Mouse (Mus musculus): Measurements from ENCODE around the gene Wdr82.

Gene Wdr82

GRCm38 (mm10) chr9:106225469-106226150, 54.9 kb downstream of the Wdr82 start:
- in situ Hi-C loops (cut with MseI, MboI), result no loop called here

DNA sequence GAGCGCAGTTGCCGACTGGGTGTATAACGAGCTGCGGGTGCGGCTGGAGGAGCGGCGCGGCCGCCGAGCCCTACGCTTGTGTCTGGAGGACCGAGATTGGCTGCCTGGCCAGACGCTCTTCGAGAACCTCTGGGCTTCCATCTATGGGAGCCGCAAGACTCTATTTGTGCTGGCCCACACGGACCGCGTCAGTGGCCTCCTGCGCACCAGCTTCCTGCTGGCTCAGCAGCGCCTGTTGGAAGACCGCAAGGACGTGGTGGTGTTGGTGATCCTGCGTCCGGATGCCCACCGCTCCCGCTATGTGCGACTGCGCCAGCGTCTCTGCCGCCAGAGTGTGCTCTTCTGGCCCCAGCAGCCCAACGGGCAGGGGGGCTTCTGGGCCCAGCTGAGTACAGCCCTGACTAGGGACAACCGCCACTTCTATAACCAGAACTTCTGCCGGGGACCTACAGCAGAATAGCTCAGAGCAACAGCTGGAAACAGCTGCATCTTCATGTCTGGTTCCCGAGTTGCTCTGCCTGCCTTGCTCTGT, 55.5 kb downstream of the Wdr82 start:
- in situ Hi-C loops (cut with MseI, MboI), result no loop called here

- in situ Hi-C loops (cut with MseI, MboI), result no loop called here
Measured at GRCm38 (mm10) chr9:106227790-106228429, 57.2 kb downstream of the Wdr82 start.

DNA sequence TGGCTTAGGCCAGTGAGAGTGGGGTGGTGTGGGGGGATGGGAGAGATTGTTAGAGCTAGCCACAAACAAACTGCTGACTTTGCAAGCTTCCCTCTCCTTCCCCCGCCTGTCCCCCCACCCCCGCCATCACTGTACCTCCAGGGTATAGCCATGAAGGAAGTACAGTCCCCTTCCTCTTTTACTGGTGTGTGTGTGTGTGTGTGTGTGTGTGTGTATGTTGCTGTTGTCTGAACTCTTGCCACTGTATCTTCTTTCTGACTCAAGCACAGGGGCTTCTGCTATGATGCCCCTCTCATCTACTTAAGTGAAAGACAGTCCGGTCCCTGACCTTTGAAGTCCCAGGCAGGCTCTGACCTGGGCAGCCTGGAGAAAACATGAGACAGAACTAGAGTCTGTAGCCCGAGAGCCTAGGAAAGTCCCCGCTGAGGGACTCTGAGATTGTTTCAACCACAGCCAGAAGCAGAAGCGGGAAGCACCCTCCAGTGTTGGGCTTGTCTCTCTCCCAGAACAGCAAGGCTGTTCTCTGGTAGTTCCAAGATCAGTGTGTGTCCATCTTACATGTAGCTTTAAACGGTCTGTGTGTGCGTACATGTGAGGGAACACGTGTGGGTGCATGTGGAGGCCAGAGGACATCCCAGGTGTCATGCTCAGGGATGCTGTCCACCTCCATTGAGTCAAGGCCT, 59.5 kb downstream of the Wdr82 start:
- in situ Hi-C loops (cut with MseI, MboI), result no loop called here

- in situ Hi-C loops (cut with MseI, MboI), result no loop called here
Measured at GRCm38 (mm10) chr9:106230734-106231106, 60.0 kb downstream of the Wdr82 start.

GRCm38 (mm10) chr9:106231220-106231619, 60.5 kb downstream of the Wdr82 start:
- in situ Hi-C loops (cut with MseI, MboI), result no loop called here

DNA sequence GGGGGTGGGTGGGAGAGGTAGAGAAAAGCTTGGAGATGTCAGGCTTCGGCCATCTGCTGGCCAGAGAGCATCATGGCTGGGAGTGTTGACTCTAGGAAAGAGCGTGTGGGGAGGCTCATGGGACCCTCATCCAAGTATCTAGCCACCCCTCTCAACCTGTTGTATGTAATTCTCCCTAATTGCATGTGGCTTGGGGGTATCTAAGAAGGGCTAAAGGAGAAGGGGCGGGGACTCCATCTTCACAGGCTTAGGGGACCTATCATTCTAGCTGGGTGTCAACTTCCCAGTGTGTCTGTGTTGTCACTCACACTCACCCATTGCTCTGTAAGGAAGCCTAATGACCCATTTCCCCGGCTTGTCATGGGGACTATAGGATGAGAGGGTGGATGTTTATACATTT, 61.1 kb downstream of the Wdr82 start:
- in situ Hi-C loops (cut with MseI, MboI), result no loop called here

DNA sequence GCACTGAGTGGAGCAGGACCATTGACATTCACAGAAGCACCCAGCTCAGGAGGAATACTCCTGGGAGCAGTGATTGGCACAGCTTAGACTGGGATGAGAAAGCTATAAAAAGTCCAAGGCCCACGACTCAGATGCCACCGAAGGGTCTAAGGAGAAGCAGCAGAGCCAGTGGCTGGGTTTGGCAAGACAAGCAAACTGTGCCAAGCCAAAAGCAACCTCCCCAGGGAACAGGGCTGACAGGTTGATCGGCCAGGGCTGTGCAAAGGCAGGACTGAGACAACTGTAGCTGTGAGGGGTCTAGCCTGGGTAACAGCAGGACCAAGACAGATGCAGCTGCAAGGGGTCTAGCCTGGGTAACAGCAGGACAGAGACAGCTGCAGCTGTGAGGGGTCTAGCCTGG, 62.2 kb downstream of the Wdr82 start:
- in situ Hi-C loops (cut with MseI, MboI), result no loop called here

DNA sequence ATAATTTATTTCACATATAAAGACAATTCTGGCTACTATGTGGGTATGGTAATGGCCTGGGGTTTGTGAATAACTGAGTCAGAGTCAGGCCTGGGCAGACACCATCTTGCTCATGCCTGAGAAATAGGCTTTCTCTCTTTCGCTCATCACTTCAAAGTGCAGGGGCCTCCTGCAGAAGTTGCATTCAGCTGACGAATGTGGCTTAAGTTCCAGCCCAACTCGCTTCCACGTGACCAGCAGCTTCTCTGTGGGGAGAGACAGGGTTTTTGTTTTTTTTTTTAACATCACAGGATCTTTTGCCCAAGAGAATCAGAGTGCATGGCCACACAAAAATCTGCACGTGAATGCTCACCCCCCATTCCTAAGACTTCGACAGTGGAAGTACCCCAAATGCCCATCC, 63.2 kb downstream of the Wdr82 start:
- in situ Hi-C loops (cut with MseI, MboI), result no loop called here

GRCm38 (mm10) chr9:106235194-106235830, 64.6 kb downstream of the Wdr82 start:
- in situ Hi-C loops (cut with MseI, MboI), result no loop called here

DNA sequence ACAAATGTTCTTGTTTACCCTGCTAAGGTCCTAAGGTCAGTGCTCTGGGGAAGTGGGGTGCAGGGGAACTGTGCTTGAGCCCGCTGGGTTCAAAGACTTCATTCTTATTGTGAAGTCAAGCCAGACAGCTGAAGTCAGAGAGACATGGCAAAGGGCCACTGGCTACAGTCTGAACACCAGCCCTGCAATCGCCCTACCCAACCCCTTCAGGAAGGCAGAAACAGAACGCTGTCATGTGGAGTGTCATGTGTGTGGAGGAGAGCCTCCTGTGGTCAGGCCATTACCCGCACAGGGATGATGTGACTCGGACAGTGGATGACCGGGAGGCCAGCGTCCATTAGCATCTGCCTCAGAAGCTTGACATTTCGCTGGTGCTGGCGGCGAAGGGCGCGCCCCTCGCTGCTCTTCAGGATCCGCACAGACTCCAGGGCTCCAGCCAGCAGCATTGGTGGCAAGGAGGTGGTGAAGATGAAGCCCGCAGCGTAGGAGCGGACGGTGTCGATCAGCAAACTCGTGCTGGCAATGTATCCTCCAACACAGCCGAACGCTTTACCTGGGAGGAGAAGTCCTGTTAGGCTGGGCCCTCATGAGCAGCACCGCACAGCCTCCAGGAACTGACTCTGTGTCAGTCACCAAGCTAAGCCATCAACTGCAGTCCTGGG, 65.6 kb downstream of the Wdr82 start:
- in situ Hi-C loops (cut with MseI, MboI), result no loop called here

- in situ Hi-C loops (cut with MseI, MboI), result no loop called here
Measured at GRCm38 (mm10) chr9:106236818-106237211, 66.1 kb downstream of the Wdr82 start.

- in situ Hi-C loops (cut with MseI, MboI), result no loop called here
Measured at GRCm38 (mm10) chr9:106237401-106237800, 66.7 kb downstream of the Wdr82 start.

DNA sequence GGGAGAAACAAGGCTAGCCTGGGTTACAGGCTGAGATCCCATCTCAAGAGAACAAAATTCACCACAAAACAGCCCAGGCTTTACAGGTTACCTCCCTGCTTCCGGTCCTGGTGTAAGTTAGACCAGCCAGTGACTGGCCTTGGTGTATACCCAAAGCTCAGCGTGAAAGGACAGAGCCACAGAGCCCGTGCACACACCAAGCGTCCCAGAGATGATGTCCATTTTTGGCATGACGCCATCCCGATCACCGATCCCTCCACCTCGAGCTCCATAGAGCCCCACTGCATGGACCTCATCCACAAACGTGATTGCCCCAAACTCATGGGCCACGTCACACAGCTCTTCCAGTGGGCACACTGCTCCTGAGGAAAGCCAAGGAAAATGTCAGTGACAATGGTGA, 67.2 kb downstream of the Wdr82 start:
- in situ Hi-C loops (cut with MseI, MboI), result no loop called here

Measured in mouse trophoblast stem cell (cell line).